Mouse (Mus musculus) frontal cortex, postnatal 36 days (tissue): ENCODE data around the gene Shisa5.

Experiments used
- DNase-seq, 2 experiments: peaks; one replicate each; pipeline ENCODE4 v3.0.0; 2022; ENCODE audit warnings: low spot score in 2 of 2

Shisa5 gene

DNA sequence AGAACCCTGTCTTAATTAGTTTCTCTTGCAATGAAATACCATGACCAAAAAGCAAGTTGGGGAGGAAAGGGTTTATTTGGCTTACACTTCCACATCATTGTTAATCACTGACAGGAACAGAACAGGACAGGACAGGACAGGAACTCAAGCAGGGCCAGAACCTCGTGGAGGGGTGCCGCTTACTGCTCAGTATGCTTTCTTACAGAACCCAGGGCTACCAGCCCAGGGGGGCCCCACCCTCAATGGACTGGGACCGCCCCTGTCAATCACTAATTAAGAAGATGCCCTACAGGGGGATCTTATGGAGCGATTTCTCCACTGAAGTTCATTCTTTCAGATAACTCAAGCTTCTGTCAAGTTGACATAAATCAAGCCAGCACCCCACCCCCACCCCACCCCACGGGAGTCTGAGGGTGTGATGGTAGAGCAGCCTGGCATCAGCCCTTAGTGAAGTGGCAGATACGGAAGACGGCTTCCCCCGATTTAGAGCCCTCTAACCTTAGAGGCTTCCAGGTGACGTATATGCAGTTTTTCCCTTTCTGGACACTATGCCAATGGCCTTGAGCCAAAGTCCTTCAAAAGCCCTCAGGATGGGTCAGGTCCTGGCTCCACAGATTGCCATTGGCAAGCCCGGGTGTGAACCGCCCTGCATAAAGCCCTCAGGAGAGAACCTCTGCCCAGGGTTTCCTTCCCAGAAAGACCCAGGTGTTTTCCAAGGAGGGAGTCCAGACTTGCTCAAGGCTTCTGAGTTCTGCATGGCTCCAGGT lies 55.6 kb downstream of the Shisa5 start:
- no peak for DNase-seq

DNA sequence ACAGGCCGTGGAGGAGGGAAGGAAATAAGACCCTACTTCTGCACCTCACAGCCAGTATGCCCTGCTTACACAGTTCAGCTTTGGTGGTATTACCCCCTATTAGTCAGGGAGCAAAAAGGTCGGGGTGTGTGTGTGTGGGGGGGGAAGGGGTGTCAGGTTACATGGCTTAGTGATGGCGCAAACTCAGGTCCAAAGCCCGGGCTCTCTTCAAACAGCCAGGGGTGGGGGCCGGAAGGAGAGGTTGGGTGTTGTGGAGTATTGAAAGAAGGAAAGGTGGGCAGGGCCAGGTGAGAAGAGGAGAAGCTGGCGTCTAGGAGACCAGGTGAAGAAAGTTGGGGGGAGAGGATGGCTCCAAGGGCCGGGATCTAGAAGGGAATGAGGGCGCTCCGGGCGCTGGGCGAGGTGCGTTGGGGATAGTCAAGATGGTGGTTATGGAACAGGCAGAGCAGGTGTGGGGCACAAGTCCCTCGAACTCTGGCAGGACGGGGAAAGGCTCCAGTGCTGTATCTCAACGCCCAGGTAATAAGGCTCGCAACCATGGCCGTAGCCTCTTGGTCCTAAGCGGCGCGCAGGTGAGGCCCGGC lies 56.3 kb downstream of the Shisa5 start:
- DNase-seq = no peak

DNA sequence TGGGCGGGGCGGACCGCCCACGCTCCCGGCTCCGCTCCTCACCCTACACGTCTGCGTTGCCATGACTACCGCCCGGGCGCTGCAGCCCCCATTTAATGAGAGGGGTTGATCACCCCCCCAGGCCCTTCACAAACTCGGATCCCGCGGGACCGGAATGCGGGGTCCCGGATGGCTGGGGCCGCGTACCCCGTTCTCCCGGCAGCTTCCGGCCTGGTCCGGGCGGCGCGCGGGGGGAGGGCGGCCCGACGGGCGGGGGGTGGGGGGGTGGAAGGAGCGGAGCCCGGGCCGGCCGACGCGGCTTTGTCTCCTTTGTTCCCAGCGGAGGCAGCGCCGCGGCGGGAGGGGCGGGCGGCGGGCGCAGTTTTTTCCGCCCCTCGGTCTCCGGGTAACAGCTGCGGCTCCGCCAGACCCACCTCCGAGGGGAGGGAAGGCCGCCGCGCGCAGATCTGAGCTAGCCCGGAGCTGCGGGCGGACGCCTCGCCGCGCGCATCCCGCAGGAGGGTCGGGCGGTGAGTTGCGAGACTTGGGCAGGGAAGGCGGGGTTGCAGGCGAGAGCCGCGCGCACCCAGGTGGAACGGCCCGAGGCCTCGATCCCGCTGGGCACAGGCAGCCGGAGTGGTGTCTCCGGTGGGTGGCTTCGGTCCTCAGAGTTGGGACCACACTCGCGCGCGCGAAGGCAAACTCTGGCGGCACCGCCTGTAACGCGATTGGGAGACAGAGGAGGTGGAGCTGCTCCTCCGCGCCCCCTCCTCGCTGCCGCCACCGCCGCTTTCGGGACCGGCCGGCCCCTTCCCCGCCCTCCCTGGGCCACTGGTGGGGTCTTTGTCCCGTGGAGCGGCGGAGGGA lies 57.0 kb downstream of the Shisa5 start, which contains the start of gene Plxnb1:
Gene Plxnb1, plus strand, starts transcription at position 253 of the 846 bp plus-strand sequence.
- DNase-seq = peak; percentile 60 to 67

DNA sequence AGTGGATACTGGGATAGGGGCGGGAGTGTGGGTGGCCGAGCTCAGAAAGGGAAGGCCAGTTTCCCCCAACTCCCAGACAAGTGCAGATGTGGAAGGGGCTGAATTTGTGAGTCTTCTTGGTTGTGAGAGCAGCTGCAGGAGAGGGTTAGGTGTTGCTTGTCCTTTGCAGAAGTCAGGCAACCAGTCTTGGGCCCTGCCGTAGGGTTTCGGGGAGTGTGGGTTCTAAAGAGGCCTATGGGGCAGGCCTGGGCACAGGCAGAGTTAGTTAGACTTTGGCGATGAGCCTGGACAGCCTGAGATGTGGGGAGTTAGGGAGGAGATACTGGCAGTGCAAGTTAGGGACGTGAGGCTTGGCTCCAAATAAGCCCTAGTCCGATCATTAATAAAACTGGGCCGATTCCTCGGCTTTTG lies 57.9 kb downstream of the Shisa5 start:
- DNase-seq = peak in 1 of 2 experiments; percentile 33

DNA sequence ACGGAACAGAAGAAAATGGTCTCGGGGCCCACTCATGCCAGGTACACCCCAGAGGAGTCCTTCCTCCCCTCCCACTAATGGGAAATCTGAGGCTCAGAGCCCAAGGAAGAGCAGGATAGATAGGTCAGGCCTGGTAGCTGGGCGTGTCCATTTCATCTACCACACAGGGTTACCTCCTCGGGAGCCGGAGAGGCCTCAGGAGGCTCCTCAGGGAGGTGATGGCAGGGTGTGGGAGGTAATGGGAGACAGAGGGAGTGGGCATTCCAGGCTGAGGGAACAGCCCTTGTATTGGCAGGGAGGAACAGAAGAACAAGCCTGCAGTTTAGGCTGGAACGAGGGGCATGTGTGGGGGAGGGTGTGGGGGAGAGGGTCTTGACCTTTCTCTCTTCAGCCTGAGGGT lies 58.5 kb downstream of the Shisa5 start:
- no peak for DNase-seq

DNA sequence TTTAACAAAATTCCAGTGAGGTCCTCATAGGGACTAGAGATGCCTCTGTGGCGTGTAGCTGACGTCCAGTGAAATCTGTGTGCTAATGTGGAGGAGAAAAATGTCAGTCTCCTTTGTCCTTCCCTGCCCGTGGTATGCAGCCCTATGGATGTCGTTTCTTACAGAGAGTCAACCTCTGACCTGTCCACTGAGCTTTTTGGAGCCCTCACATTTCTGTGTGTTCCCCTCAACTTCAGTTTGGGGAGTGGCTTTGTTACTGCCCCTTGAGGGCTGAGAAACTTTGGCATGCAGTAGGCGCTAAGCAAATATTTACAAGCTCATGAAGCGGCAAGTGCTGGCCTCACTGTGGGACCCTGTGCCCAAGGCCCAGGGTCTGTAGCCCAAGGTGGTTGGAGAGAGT lies 58.9 kb downstream of the Shisa5 start:
- DNase-seq = no peak

DNA sequence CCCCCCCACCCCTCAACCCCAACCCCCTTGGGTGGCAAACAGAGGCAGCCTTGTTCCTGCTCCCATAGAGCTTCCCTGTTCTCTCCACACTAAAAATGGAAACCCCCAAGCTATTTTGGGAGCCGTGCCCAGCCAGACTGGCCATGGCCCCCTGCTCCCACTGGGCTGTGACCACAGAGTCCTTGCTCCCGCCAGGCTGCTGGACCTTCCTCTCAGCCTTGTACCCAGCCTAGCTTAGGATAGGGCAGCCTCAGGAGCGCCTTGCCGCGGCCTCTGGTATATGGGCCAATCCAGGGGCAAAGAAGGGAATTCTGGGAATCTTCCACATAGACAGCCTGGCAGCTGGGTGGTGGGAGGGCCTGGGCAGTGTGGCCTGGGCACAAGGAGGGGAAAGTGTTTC lies 59.5 kb downstream of the Shisa5 start:
- DNase-seq = peak; percentile 75 to 76

DNA sequence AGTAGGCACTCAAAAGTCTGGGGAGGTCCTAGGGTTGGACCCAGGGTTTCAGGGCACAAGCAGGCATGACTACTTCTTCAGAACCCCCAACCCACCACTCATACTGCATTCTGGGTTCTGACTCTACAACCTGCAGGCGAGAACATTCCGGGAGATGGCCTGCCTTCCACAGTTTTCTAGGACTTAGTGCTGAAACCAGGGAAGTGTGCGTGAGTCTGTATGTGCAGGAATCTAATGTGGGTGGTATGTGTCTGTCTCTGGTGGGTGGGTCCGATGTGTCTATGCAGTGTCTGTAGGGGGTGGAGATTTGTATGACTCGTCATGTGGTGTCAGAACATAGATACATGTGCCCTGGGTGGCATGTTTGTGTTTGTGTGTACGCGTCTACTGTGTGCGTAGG lies 60.0 kb downstream of the Shisa5 start:
- DNase-seq = no peak

DNA sequence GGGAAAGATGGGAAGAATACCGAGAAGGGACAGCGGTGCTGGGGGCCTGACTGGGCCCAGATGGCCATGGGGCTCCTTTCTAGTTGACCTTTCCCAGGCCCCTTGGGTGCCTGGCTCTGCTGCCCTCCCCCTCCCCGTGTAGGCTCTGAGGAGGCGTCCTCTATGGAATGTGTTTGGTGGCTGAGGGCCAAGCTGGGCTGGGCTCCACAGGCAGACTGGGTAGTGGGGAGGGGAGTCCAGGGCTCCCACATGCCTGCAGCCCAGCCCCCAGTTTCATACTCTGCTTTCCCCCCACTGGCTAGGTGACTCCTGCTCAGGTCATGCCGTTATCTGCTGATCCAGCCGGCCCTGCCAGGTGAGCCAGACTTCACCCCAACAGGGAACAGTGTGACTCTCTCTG lies 60.6 kb downstream of the Shisa5 start:
- peak in 1 of 2 experiments; percentile 37 for DNase-seq

DNA sequence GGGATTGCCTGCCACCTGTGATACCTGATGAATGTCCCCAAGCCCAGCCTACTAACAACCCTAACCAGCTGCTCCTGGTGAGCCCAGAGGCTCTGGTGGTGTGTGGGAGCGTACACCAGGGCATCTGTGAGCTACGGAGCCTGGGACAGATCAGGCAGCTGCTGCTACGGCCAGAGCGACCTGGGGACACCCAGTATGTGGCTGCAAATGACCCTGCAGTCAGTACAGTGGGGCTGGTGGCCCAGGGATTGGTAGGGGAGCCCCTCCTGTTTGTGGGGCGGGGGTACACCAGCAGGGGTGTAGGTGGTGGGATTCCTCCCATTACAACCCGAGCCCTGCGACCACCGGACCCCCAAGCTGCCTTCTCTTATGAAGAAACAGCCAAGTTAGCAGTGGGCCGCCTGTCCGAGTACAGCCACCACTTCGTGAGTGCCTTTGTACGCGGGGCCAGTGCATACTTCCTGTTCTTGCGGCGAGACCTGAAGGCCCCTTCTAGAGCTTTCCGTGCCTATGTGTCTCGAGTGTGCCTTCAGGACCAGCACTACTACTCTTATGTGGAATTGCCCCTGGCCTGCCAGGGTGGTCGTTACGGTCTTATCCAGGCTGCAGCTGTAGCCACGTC lies 62.1 kb downstream of the Shisa5 start:
- no peak for DNase-seq

DNA sequence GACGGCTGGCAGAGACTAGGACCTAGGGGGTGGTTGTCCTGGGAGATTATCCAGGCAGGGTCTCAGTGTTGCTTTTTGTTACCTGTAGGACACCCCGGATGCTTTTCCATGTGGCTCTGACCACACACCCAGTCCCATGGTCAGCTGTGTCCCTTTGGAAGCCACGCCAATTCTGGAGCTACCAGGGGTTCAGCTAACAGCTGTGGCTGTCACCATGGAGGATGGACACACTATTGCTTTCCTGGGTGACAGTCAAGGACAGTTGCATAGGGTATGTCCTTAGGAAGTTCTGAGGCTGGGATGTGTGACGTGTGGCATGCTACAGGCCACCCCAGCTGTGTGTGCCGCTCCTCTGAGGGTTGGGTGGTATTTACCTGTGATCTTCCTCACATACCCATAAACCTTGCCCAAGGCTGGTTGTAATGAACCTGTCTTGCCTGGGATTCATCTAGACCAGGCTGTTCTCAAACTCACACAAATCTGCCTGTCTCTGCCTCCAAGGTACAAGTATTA lies 63.6 kb downstream of the Shisa5 start:
- DNase-seq = no peak

DNA sequence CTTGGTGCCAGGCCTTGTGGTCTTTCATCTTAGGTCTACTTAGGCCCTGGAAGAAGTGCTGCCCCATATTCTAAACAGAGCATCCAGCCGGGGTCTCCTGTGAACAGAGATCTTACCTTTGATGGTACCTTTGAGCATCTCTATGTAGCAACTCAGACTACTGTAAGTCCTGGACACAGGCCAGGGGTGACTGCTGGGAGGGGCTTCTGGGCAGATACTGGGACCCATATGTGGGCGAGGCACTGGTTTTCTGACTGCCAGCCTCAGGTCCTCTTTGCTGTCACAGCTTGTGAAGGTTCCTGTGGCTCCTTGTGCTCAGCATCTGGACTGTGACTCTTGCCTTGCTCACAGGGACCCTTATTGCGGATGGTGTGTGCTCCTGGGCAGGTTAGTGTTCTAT lies 64.2 kb downstream of the Shisa5 start:
- no peak for DNase-seq

DNA sequence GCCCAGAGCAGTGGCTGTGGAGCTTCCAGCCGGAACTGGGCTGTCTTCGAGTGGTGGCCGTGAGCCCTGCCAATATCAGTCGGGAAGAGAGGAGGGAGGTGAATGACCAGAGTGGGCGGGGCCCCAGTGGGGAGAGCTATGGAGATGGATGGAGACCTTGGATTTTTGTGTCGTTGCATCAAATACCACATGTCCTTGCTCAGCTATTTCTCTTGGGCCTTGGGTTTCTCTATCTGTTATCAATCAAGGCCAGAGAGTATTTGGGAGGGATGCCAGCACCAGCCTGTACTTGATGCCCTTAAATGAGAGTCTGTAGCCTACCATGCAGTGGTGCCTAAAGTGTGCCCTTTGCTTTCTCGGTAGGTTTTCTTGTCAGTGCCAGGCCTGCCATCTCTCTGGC lies 64.9 kb downstream of the Shisa5 start:
- no peak for DNase-seq

DNA sequence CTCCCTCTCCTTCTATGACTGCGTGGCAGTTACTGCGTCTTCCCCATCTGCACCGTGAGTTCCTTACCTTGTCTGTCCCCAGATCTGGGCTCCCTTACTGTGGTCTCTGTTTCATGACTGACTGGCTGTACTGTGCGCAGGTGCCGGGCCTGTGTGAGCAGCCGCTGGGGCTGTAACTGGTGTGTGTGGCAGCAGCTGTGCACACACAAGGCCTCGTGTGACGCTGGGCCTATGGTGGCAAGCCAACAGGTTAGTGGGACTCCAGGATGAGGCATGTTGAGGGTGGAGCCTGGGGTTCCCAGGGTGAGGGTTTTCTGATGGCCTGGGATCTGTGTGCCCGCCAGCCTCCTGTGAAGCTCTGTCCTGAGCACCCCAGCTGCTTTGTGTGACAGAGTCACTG lies 65.7 kb downstream of the Shisa5 start:
- DNase-seq = no peak

DNA sequence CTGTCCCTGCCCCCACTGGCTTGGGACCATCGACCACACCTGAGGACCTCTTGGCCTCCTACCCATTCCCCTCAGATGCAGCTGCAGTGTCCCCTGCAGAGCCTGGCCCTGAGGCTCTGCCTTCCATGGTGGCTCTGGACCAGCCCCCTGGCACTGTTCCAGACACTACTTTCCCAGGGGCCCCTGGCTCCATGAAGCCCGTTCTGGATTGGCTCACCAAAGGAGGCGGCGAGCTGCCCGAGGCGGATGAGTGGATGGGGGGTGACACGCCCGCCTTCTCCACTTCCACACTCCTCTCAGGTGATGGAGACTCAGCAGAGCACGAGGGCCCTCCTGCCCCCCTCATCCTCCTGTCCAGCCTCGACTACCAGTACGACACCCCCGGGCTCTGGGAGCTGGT lies 66.6 kb downstream of the Shisa5 start:
- peak in 1 of 2 experiments; percentile 49 for DNase-seq

DNA sequence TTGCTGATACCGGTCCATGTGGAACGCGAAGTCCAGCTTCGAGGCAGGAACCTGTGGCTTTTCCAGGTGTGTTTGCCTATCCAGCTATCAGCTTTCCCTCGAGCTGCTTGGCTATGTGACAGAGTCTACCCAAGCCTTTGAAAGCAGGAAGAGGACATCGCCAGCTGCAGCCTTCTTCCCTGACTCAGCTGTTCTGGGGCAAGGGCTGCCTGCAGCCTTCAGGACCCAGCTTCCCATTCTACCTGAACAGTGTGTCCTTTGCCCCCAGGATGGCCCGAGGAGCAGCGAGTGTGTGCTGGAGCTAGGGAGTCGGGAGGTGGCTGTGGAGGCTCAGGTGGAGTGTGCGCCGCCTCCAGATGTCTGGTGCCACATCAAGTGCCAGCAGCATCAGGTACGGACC lies 67.3 kb downstream of the Shisa5 start:
- DNase-seq = no peak

DNA sequence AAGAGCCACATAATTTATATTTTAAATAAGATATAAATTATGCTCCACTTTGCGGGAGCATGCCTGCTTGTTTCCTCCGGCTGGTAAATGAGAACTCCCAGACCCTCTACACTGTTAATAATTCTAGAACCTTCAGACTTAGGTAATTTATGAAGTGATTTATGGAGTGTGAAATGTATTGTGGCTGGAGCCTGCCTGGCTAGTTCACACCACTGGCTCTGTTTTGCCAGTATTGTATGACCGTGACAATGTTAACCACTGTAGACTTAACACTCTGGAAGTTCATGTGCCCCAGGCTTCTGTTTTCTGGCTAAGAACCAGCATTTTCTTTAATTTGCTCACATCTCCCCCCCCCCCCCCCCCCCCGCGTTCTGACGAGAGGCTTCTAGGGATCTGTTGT lies 69.0 kb downstream of the Shisa5 start:
- no peak for DNase-seq
